Mouse (Mus musculus): ENCODE results near the gene Cep295.

- TF ChIP-seq CTCF (IDR thresholded peaks at IDR 0.05; ENCODE audit: low read depth) (no peak), EP300 (IDR thresholded peaks at IDR 0.05; ENCODE audit: low read depth) (no peak)
Observed at GRCm38 (mm10) chr9:15337776-15338175, 19.8 kb downstream of the Cep295 start.
